Mouse (Mus musculus) cortical plate, adult 2 months (tissue): ENCODE measurements at regions not wholly inside any gene's neighbourhood (a gene's known extent, or its start where the extent isn't known, plus 50 kb on each side); places are given as distances from the start of the nearest gene placed in this dataset.
A peak's percentile ranks its signal among the peaks of the same experiment; 100 is the strongest.

Experiments used
- H3K27ac ChIP-seq: fragments of 200-500 bp; 2 replicates; pipeline ENCODE4 v1.5.1; 2012; ENCODE audit warnings: low read length, control low read depth, inconsistent platforms; ENCODE audit not compliant: insufficient read depth
- H3K4me1 ChIP-seq: fragments of 200-500 bp; 2 replicates; pipeline ENCODE4 v1.6.1; 2011; ENCODE audit warnings: low read length; ENCODE audit not compliant: control insufficient read depth, insufficient read depth
- H3K4me3 ChIP-seq: fragments of 200-500 bp; 2 replicates; pipeline ENCODE4 v1.5.1; 2011; ENCODE audit warnings: mild to moderate bottlenecking, low read length, control low read depth; ENCODE audit not compliant: insufficient read depth
- CTCF ChIP-seq: fragments of 200-500 bp; IDR thresholded peaks from 2 replicates; pipeline ENCODE4 v1.5.1; 2011; ENCODE audit warnings: mild to moderate bottlenecking, control low read depth, low read length; ENCODE audit not compliant: insufficient read depth; ENCODE audit errors: extremely low read depth
- POLR2A ChIP-seq: fragments of 200-500 bp; IDR thresholded peaks from 2 replicates; pipeline ENCODE4 v1.6.1; 2011; ENCODE audit warnings: mild to moderate bottlenecking, low read length, control low read depth; ENCODE audit not compliant: insufficient read depth; ENCODE audit errors: extremely low read depth

- H3K4me1 ChIP-seq = peaks cover 4% of the 10 kb centered on the region
- TF ChIP-seq CTCF (no peak), POLR2A (no peak)
- H3K27ac ChIP-seq = no peak overlapping the region
- no peak overlapping the region for H3K4me3 ChIP-seq
These were observed 425.1 kb downstream of the Sorl1 start for GRCm38 (mm10) chr9:41699031-41699430.

- TF ChIP-seq CTCF (no peak), POLR2A (no peak)
- H3K4me1 ChIP-seq = peaks cover 4% of the 10 kb centered on the region
- peak overlapping the region; percentile 80 for H3K27ac ChIP-seq
- H3K4me3 ChIP-seq = no peak overlapping the region
These were observed 426.3 kb downstream of the Sorl1 start for GRCm38 (mm10) chr9:41697611-41698467.

GRCm38 (mm10) chr9:41697160-41697559 is 426.9 kb downstream of the Sorl1 start:
- H3K4me3 ChIP-seq = no peak overlapping the region
- TF ChIP-seq POLR2A (no peak), CTCF (no peak)
- H3K4me1 ChIP-seq = peaks cover 4% of the 10 kb centered on the region
- peak overlapping the region; percentile 19; the same call in 1 of the 2 replicates for H3K27ac ChIP-seq

GRCm38 (mm10) chr9:41682911-41683310 is 441.2 kb downstream of the Sorl1 start:
- TF ChIP-seq POLR2A (no peak), CTCF (no peak)
- Histone ChIP-seq H3K27ac (no peak overlapping the region), H3K4me1 (no peaks in the 10 kb centered on the region; the same call in 1 of the 2 replicates)

GRCm38 (mm10) chr9:41675656-41676055 is 448.4 kb downstream of the Sorl1 start:
- H3K4me1 ChIP-seq = no peaks in the 10 kb centered on the region
- H3K27ac ChIP-seq = no peak overlapping the region
- H3K4me3 ChIP-seq = no peak overlapping the region
- TF ChIP-seq CTCF = no peak
- TF ChIP-seq POLR2A = no peak

More at GRCm38 (mm10) chr9:41682911-41683310, 441.2 kb downstream of the Sorl1 start:
- H3K4me3 ChIP-seq = no peak overlapping the region

GRCm38 (mm10) chr9:41672958-41673357 is 451.1 kb downstream of the Sorl1 start:
- no peaks in the 10 kb centered on the region; the same call in 1 of the 2 replicates for H3K4me1 ChIP-seq
- H3K27ac ChIP-seq = no peak overlapping the region
- H3K4me3 ChIP-seq = no peak overlapping the region
- TF ChIP-seq POLR2A (no peak), CTCF (no peak)

GRCm38 (mm10) chr9:41668741-41669140 is 455.4 kb downstream of the Sorl1 start:
- TF ChIP-seq CTCF (no peak), POLR2A (no peak)
- no peak overlapping the region for H3K4me3 ChIP-seq
- peaks cover 2% of the 10 kb centered on the region; the same call in 1 of the 2 replicates for H3K4me1 ChIP-seq
- no peak overlapping the region for H3K27ac ChIP-seq

- H3K4me1 ChIP-seq = peaks cover 2% of the 10 kb centered on the region; the same call in 1 of the 2 replicates
- no peak overlapping the region for H3K4me3 ChIP-seq
- no peak for TF ChIP-seq POLR2A
- no peak for TF ChIP-seq CTCF
- no peak overlapping the region for H3K27ac ChIP-seq
These were observed 459.0 kb downstream of the Sorl1 start for GRCm38 (mm10) chr9:41665000-41665685.

GRCm38 (mm10) chr9:41660576-41660975 is 463.5 kb downstream of the Sorl1 start:
- Histone ChIP-seq H3K4me1 (peaks cover under 1% of the 10 kb centered on the region; the same call in 1 of the 2 replicates), H3K27ac (no peak overlapping the region), H3K4me3 (no peak overlapping the region)
- TF ChIP-seq POLR2A (no peak), CTCF (no peak)
